Mouse (Mus musculus) cerebellum, adult 11 months (tissue): ENCODE results near the gene Brat1.

ENCODE experiments used
- DNase-seq: peaks from one replicate; pipeline ENCODE4 v3.0.0; 2022

Brat1 gene

GRCm38 (mm10) chr5:140749062-140749875 is 44.5 kb downstream of the Brat1 start:
- DNase-seq = peak; percentile 66

- DNase-seq = no peak
Observed at GRCm38 (mm10) chr5:140750925-140751324, 46.1 kb downstream of the Brat1 start.

GRCm38 (mm10) chr5:140752041-140752440 is 47.2 kb downstream of the Brat1 start:
- no peak for DNase-seq

GRCm38 (mm10) chr5:140752639-140753038 is 47.8 kb downstream of the Brat1 start:
- no peak for DNase-seq

GRCm38 (mm10) chr5:140753223-140753622 is 48.4 kb downstream of the Brat1 start:
- DNase-seq = no peak

GRCm38 (mm10) chr5:140758864-140759263 is 54.1 kb downstream of the Brat1 start:
- no peak for DNase-seq

GRCm38 (mm10) chr5:140762540-140762939 is 57.7 kb downstream of the Brat1 start:
- no peak for DNase-seq

GRCm38 (mm10) chr5:140764921-140765613 is 60.3 kb downstream of the Brat1 start:
- no peak for DNase-seq

GRCm38 (mm10) chr5:140766566-140766965 is 61.8 kb downstream of the Brat1 start:
- DNase-seq = no peak

- DNase-seq = peak; percentile 34
Observed at GRCm38 (mm10) chr5:140767704-140768141, 62.9 kb downstream of the Brat1 start.

GRCm38 (mm10) chr5:140768333-140768732 is 63.5 kb downstream of the Brat1 start:
- peak; percentile 51 for DNase-seq
